Mouse (Mus musculus) splenic B cell, adult 2 months (primary cell): ENCODE data around the gene 2610002M06Rik.

ENCODE experiments used
- DNase-seq: peaks from one replicate; pipeline ENCODE4 v3.0.0-alpha.2; 2011; ENCODE audit warnings: low read depth, low spot score
- H3K27me3 ChIP-seq: 2 replicates; pipeline ENCODE4 v1.6.1; 2012; ENCODE audit warnings: mild to moderate bottlenecking, low read length, moderate library complexity, mixed read lengths; ENCODE audit not compliant: control insufficient read depth, poor library complexity, insufficient read depth, severe bottlenecking
- H3K36me3 ChIP-seq: 2 replicates; pipeline ENCODE4 v1.6.1; 2012; ENCODE audit warnings: mild to moderate bottlenecking, low read length, moderate library complexity, mixed read lengths; ENCODE audit not compliant: control insufficient read depth, poor library complexity, insufficient read depth, severe bottlenecking

2610002M06Rik gene

GRCm38 (mm10) chrX:107816218-107816554 lies at the start of gene 2610002M06Rik:
Gene 2610002M06Rik (minus strand): TSS chrX:107816334.
- no peaks in the 10 kb centered on the region for H3K36me3 ChIP-seq
- peak; percentile 91 for DNase-seq
- no peaks in the 10 kb centered on the region for H3K27me3 ChIP-seq

- Histone ChIP-seq H3K36me3 (no peaks in the 10 kb centered on the region), H3K27me3 (no peaks in the 10 kb centered on the region)
- no peak for DNase-seq
These were observed 42.0 kb upstream of the 2610002M06Rik start for GRCm38 (mm10) chrX:107858165-107858564.

- Histone ChIP-seq H3K36me3 (no peaks in the 10 kb centered on the region), H3K27me3 (no peaks in the 10 kb centered on the region)
- DNase-seq, result no peak
These were observed 592 bp upstream of the 2610002M06Rik start for GRCm38 (mm10) chrX:107816726-107817125.

- H3K36me3 ChIP-seq, result no peaks in the 10 kb centered on the region
- DNase-seq, result peak; percentile 20
- no peaks in the 10 kb centered on the region for H3K27me3 ChIP-seq
These were observed 474 bp downstream of the 2610002M06Rik start for GRCm38 (mm10) chrX:107815502-107816217.

- Histone ChIP-seq H3K36me3 (no peaks in the 10 kb centered on the region), H3K27me3 (no peaks in the 10 kb centered on the region)
- DNase-seq, result no peak
These were observed 4.0 kb downstream of the 2610002M06Rik start for GRCm38 (mm10) chrX:107812120-107812519.

- Histone ChIP-seq H3K27me3 (no peaks in the 10 kb centered on the region), H3K36me3 (no peaks in the 10 kb centered on the region)
- DNase-seq, result no peak
These were observed 19.2 kb downstream of the 2610002M06Rik start for GRCm38 (mm10) chrX:107796919-107797318.

GRCm38 (mm10) chrX:107795785-107796184 lies 20.3 kb downstream of the 2610002M06Rik start:
- DNase-seq, result no peak
- no peaks in the 10 kb centered on the region for H3K27me3 ChIP-seq
- no peaks in the 10 kb centered on the region for H3K36me3 ChIP-seq

- DNase-seq, result no peak
- Histone ChIP-seq H3K27me3 (no peaks in the 10 kb centered on the region), H3K36me3 (no peaks in the 10 kb centered on the region)
These were observed 23.8 kb downstream of the 2610002M06Rik start, which contains the start of gene Tent5d for GRCm38 (mm10) chrX:107792290-107792689. Gene Tent5d (plus strand): TSS chrX:107792590.

GRCm38 (mm10) chrX:107790750-107791493 lies 25.2 kb downstream of the 2610002M06Rik start:
- no peaks in the 10 kb centered on the region for H3K27me3 ChIP-seq
- peak; percentile 20 for DNase-seq
- H3K36me3 ChIP-seq, result no peaks in the 10 kb centered on the region

- no peak for DNase-seq
- Histone ChIP-seq H3K27me3 (no peaks in the 10 kb centered on the region), H3K36me3 (no peaks in the 10 kb centered on the region)
These were observed 26.0 kb downstream of the 2610002M06Rik start for GRCm38 (mm10) chrX:107790136-107790535.

GRCm38 (mm10) chrX:107767896-107768295 lies 48.2 kb downstream of the 2610002M06Rik start:
- peak; percentile 0 for DNase-seq

More at GRCm38 (mm10) chrX:107767896-107768295, 48.2 kb downstream of the 2610002M06Rik start:
- Histone ChIP-seq H3K27me3 (no peaks in the 10 kb centered on the region), H3K36me3 (no peaks in the 10 kb centered on the region)
